Mouse (Mus musculus) lung, embryonic 14.5 days (tissue): ENCODE measurements around the gene Prx. TPM values are rescaled to one million over a fixed set of nuclear protein-coding genes. Genes with fewer than 3 reads are reported as not detected.

Experiments
- ATAC-seq: fragments of 200-750 bp; cut with Nextera tagmentation; 2 replicates; pipeline ENCODE4 v1.8.0; 2017; ENCODE audit warnings: mild to moderate bottlenecking, moderate TSS enrichment, moderate library complexity; ENCODE audit not compliant: insufficient read depth
- DNase-seq: peaks from one replicate; pipeline ENCODE4 v3.0.0-alpha.2; 2015
- H3K27ac ChIP-seq: fragments of 300-500 bp; sonication (generic); 2 replicates; pipeline ENCODE4 v1.5.1; 2014; ENCODE audit warnings: low read depth, mild to moderate bottlenecking, moderate library complexity
- H3K27me3 ChIP-seq: fragments of 300-500 bp; sonication (generic); 2 replicates; pipeline ENCODE4 v1.6.1; 2014; ENCODE audit warnings: low read length, control low read depth; ENCODE audit not compliant: insufficient read depth
- H3K36me3 ChIP-seq: fragments of 300-500 bp; sonication (generic); 2 replicates; pipeline ENCODE4 v1.6.1; 2014; ENCODE audit warnings: control low read depth; ENCODE audit not compliant: insufficient read depth
- H3K4me1 ChIP-seq: fragments of 300-500 bp; sonication (generic); 2 replicates; pipeline ENCODE4 v1.6.1; 2014; ENCODE audit warnings: antibody characterized with exemption, control low read depth; ENCODE audit not compliant: insufficient read depth
- H3K4me2 ChIP-seq: fragments of 300-500 bp; sonication (generic); 2 replicates; pipeline ENCODE4 v1.6.1; 2014; ENCODE audit warnings: mild to moderate bottlenecking
- H3K4me3 ChIP-seq: fragments of 300-500 bp; sonication (generic); 2 replicates; pipeline ENCODE4 v1.5.1; 2014; ENCODE audit warnings: low read depth, low read length
- H3K9ac ChIP-seq: fragments of 300-500 bp; sonication (generic); 2 replicates; pipeline ENCODE4 v1.6.1; 2014
- H3K9me3 ChIP-seq: fragments of 300-500 bp; sonication (generic); 2 replicates; pipeline ENCODE4 v1.6.1; 2016; ENCODE audit warnings: low read depth, low read length, control low read depth
- CTCF ChIP-seq: IDR thresholded peaks from 2 replicates; pipeline ENCODE4 v1.5.1; 2016; ENCODE audit warnings: antibody characterized with exemption, low read depth
- WGBS: fragments of 180-500 bp; shearing (Covaris S2); extraction: QIAGEN DNeasy Blood & Tissue Kit; methylation state at CpG from one replicate; pipeline ENCODE4 v1.1.7; 2014; 5-methylcytosine and 5-hydroxymethylcytosine counted together
- polyA plus RNA-seq: library from polyadenylated mRNA; unstranded; fragments of >200 nt; fragmentation: Nextera tagmentation; extraction: Ambion mirVana; gene quantifications from 2 replicates; pipeline ENCODE4 v1.2.1, GENCODE M21; 2014

Prx gene
- polyA plus RNA-seq, 1 experiment from 2014 or later, result 2.5 TPM

DNA sequence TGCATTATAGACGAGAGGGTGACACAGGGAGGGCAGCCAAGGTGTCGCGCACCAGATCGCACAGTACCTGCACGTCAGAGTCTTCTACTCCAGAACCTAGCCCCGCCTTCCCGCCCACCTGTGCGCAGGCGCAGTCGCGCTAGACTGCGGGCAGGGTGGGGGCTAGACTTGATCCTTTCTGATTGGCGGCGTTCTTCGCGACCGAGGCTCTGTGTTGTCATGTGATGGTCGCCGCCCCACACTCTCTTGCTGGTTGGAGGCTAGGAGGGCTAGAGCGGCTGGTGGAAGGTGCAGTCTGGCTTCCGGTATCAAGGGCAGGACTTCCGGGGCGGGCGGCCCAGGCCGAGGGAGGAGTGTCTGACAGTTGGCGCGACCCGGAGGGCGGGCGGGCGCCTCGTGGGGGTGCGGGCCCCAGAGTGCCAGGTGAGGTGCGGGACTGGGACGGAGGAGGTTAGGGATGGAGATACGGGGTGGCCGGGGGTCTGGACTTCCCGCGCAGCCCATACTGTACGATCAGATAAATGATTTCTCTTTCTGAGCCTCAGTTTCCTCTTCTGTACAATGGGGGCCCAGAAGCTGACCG, 53.9 kb downstream of the Prx start, which contains the start of the genes Pld3 and 2310022A10Rik:
Gene Pld3 (minus strand): TSS at position 288 of the 583 bp plus-strand sequence.
Gene 2310022A10Rik (plus strand): TSS at position 303 of the 583 bp plus-strand sequence.
- DNase-seq (peak; percentile 95), ATAC-seq (peak; percentile 100)
- no peak for TF ChIP-seq CTCF
- H3K27me3 ChIP-seq, result no peaks in the 10 kb centered on the region
- peaks cover 18% of the 10 kb centered on the region; the same call in 1 of the 2 replicates for H3K36me3 ChIP-seq
- 0 out of 2 replicates have a peak within 1 kb of the TSS, but pooled peaks have one; percentile 30 for H3K27ac ChIP-seq
- peak within 1 kb of the TSS; percentile 72 for H3K9ac ChIP-seq
- under 1% methylated on average over 41 of the region's 41 CpGs for WGBS
- H3K4me3 ChIP-seq, result peak within 1 kb of the TSS; percentile 85
- peak within 1 kb of the TSS; percentile 85 for H3K4me2 ChIP-seq
- no peaks in the 10 kb centered on the region for H3K4me1 ChIP-seq
- no peaks in the 10 kb centered on the region for H3K9me3 ChIP-seq

DNA sequence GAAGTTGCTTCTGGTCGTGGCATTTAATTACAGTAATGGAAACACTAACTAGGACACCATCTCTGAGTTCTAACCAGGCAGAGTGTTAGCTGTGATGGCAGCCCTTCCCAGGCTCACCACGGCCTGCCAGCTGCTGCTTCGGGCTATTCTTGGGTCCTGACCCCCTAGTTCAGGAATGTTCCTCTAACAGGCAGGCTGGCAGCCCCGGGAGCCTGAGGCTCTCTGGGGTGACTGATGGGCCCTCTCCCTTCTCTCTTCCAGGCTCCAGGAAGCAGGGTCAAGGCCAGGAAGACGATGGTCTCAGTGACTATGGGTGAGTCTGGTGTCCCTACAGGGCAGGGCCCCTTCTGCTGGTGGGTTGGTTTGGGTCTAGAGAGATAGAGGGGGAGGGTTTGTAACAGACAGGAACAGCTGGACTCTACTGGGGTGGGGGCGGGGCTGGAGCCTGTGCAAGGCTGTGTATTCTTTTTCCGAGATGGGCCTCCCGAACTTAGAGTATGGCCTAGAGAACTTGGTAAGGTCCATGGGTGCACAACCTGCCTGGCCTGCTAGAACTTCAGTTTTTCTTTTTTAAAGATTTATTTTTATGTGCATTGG, 61.3 kb downstream of the Prx start:
- Histone ChIP-seq H3K4me3 (no peak overlapping the region), H3K9me3 (no peaks in the 10 kb centered on the region), H3K4me2 (no peak overlapping the region), H3K36me3 (peaks cover 66% of the 10 kb centered on the region), H3K4me1 (no peaks in the 10 kb centered on the region), H3K27ac (no peak overlapping the region), H3K9ac (no peak overlapping the region), H3K27me3 (no peaks in the 10 kb centered on the region)
- 55% methylated on average over 8 of the region's 8 CpGs for WGBS
- ATAC-seq, result no peak
- TF ChIP-seq CTCF, result no peak
- DNase-seq, result no peak

DNA sequence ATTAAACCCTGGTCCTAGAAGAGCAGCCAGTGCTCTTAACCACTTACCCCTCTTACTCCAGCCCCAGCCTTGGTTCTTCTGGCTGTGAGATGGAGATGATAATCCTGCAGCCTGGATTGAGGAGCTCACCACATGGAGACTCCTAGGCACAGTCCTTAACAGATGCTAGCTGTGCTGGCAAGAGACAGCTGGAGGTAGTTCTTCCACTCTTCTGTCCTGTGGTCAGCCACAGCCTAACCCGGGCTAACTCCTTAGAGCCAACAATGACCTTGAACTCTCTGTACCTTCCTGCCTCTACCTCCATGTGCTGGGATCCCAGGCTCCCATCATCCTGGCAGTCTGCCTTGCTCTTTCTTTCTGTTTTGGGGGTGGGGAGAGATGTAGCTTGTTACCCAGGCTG, 61.9 kb downstream of the Prx start:
- WGBS, result 87% methylated on average over 1 of the region's 1 CpGs
- Histone ChIP-seq H3K4me3 (no peak overlapping the region), H3K27me3 (no peaks in the 10 kb centered on the region), H3K9ac (no peak overlapping the region), H3K36me3 (peaks cover 65% of the 10 kb centered on the region), H3K4me1 (no peaks in the 10 kb centered on the region), H3K9me3 (no peaks in the 10 kb centered on the region), H3K27ac (no peak overlapping the region), H3K4me2 (no peak overlapping the region)
- ATAC-seq (no peak), DNase-seq (no peak)
- TF ChIP-seq CTCF, result no peak

Other genes starting within 250 kb of the Prx start
- gene Numbl, start 240.9 kb upstream of the Prx start, polyA plus RNA-seq, result 15.2 and 16.2 TPM in 2 replicates
- gene Ltbp4, start 161.6 kb upstream of the Prx start, polyA plus RNA-seq, result 73.5 and 86.0 TPM in 2 replicates
- gene Shkbp1, start 143.3 kb upstream of the Prx start, polyA plus RNA-seq, result 45.1 and 53.5 TPM in 2 replicates
- 0.73 and 1.6 TPM in 2 replicates for gene Gm20479, start 141.9 kb upstream of the Prx start, polyA plus RNA-seq
- gene Sptbn4, start 51.6 kb upstream of the Prx start, polyA plus RNA-seq, result 0.31 and 0.51 TPM in 2 replicates
- gene Blvrb, start 51.3 kb upstream of the Prx start, polyA plus RNA-seq, result 54.5 and 56.0 TPM in 2 replicates
- 22.0 and 24.3 TPM in 2 replicates for gene Sertad3, start 25.6 kb upstream of the Prx start, polyA plus RNA-seq
- 39.3 and 42.5 TPM in 2 replicates for gene Sertad1, start 12.4 kb upstream of the Prx start, polyA plus RNA-seq
- gene Hipk4, start 23.9 kb downstream of the Prx start, polyA plus RNA-seq, result 0.95 and 1.0 TPM in 2 replicates
- gene Pld3, start 53.9 kb downstream of the Prx start, polyA plus RNA-seq, result 56.7 and 57.4 TPM in 2 replicates
- gene 2310022A10Rik, start 53.9 kb downstream of the Prx start, polyA plus RNA-seq, result 20.6 and 25.4 TPM in 2 replicates
- gene Akt2, start 92.2 kb downstream of the Prx start, polyA plus RNA-seq, result 92.6 and 98.9 TPM in 2 replicates
- gene Ttc9b, start 154.6 kb downstream of the Prx start, polyA plus RNA-seq, result 0.32 and 0.41 TPM in 2 replicates
- 6.9 and 7.3 TPM in 2 replicates for gene Map3k10, start 175.3 kb downstream of the Prx start, polyA plus RNA-seq
- 3.6 and 5.5 TPM in 2 replicates for gene Zfp607b, start 190.0 kb downstream of the Prx start, polyA plus RNA-seq
- gene Zfp60, start 232.1 kb downstream of the Prx start, polyA plus RNA-seq, result 37.5 and 39.3 TPM in 2 replicates